Mouse (Mus musculus) C2C12 (cell line): Measurements from ENCODE around the gene Gm20388.

Experiments used
- CTCF ChIP-seq: IDR thresholded peaks from one replicate; pipeline ENCODE4 v1.5.1; 2011; ENCODE audit not compliant: control insufficient read depth, insufficient read depth, insufficient read length
- MAX ChIP-seq: IDR thresholded peaks from one replicate; pipeline ENCODE4 v1.6.1; 2011; ENCODE audit warnings: mild to moderate bottlenecking, control low read depth
- MYOG ChIP-seq: IDR thresholded peaks from one replicate; pipeline ENCODE4 v1.6.1; 2011; ENCODE audit not compliant: control insufficient read depth, insufficient read length; ENCODE audit errors: extremely low read depth
- USF1 ChIP-seq: IDR thresholded peaks from one replicate; pipeline ENCODE4 v1.6.1; 2011; ENCODE audit warnings: low read depth, mild to moderate bottlenecking, control low read depth, moderate library complexity

GRCm38 (mm10) chr8:121385540-121385939 lies 1474.9 kb downstream of the Gm20388 start:
- TF ChIP-seq CTCF (no peak), MAX (no peak), MYOG (no peak), USF1 (no peak)
